Mouse (Mus musculus): Measurements from ENCODE around the gene Cnnm4. TPM values are rescaled to one million over a fixed set of nuclear protein-coding genes. Genes with fewer than 3 reads are reported as not detected.

The Cnnm4 gene
- total and polyA plus RNA-seq, 3 experiments, result 3.9 to 4.6 (median 4.4) TPM

DNA sequence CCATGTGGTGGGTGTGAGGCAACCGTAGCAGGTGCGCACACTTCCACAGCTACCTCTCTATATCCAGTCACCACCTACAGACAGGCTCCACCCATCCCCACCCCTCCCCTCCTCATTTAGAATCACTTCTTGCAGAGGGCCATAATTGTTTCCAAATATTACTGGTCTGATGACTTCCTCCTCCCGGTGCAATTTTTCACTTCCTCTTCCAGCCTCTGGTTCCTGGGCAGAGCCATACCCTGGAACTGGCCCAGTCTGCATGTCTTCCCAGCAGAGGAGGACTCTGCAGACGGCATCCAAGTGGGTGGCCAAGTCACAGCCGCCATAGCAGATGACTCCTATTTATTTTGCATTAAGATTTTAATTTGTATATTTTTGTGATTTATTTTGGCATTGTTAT, 36.8 kb downstream of the Cnnm4 start:
- no peaks in the 10 kb centered on the region for H3K27me3 ChIP-seq (ENCODE audit: control insufficient read depth, insufficient read depth, low read length)
- peaks cover 1% of the 10 kb centered on the region for H3K4me1 ChIP-seq (ENCODE audit: control insufficient read depth, insufficient read depth, low read length)
- H3K4me3 ChIP-seq, result no peak overlapping the region
- intact Hi-C loops (cut with DNase I), result no loop called here
- WGBS, result 58% methylated on average over 5 of the region's 5 CpGs
- no peak for TF ChIP-seq CTCF (IDR thresholded peaks at IDR 0.05)
- H3K27ac ChIP-seq, result no peak overlapping the region
- H3K79me2 ChIP-seq (replicated peaks; ENCODE audit: control insufficient read depth, insufficient read depth, low read length), result no peaks in the 10 kb centered on the region
- H3K9ac ChIP-seq (ENCODE audit: low read depth, low read length), result no peak overlapping the region
- peak in 1 of 2 experiments; percentile 44 for DNase-seq
- H3K36me3 ChIP-seq (ENCODE audit: control insufficient read depth, insufficient read depth, low read length), result peaks cover 1% of the 10 kb centered on the region; the same call in 1 of the 2 replicates

DNA sequence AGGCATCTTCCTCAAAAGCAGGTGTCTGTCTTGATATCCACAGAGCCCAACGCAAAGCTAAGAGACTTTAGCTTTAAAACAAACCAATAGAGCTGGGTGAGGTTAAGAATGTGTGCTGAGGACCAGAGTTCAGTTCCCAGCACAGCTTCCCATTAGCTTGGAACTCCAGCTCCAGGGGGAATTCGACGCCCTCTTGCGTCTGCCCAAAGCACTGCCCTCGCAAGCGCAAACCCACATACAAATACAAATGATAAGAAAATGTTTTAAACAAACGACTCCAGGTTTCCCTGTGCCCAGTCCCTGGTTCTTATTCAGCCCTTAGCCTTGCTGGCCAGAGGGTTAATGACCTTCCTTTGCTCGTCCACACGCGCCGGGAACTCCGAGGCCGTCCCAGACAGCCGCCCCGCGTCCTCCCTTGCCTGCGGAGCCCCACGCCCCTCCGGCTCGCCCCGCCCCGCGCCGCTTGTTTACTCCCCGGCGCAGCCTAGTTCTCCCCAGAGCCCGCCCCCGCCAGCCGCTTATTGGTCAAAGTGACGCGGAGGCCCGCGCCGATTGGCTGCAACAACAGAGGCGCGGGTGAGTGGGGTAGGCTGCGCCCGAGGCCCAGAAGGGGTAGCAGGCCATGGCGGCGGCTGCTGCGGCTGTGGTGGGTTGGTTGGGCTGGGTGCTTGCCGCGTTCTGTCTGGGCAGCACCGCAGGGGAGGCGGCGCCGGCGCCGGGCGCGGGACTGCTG, 40.0 kb downstream of the Cnnm4 start, which contains the start of gene Cnnm3:
Gene Cnnm3 (plus strand): TSS at position 579 of the 733 bp plus-strand sequence.
- peak within 1 kb of the TSS; percentile 71 for H3K4me3 ChIP-seq
- 1% methylated on average over 51 of the region's 51 CpGs for WGBS
- H3K4me1 ChIP-seq (ENCODE audit: control insufficient read depth, insufficient read depth, low read length), result peaks cover 3% of the 10 kb centered on the region
- TF ChIP-seq CTCF (IDR thresholded peaks at IDR 0.05) (peak; percentile 71), POLR2A (IDR thresholded peaks at IDR 0.05; ENCODE audit: insufficient read depth, low read depth, low read length) (peak; percentile 89), EP300 (IDR thresholded peaks at IDR 0.05; ENCODE audit: insufficient read depth, low read depth, low read length) (peak; percentile 65; the same call in 1 of the 2 replicates)
- H3K27me3 ChIP-seq (ENCODE audit: control insufficient read depth, insufficient read depth, low read length), result no peaks in the 10 kb centered on the region
- peak within 1 kb of the TSS; percentile 95 for H3K9ac ChIP-seq (ENCODE audit: low read depth, low read length)
- H3K36me3 ChIP-seq (ENCODE audit: control insufficient read depth, insufficient read depth, low read length), result peaks cover 4% of the 10 kb centered on the region; the same call in 1 of the 2 replicates
- intact Hi-C loops (cut with DNase I), result loop anchor here (2.0 kb wide), 2 partner anchors 41 to 143 kb away; partner anchors contain the start of genes Cnnm4 and Kansl3
- 0 out of 2 replicates have a peak, but pooled peaks cover 2% of the 10 kb centered on the region for H3K79me2 ChIP-seq (replicated peaks; ENCODE audit: control insufficient read depth, insufficient read depth, low read length)
- peak; percentile 100 for DNase-seq
- H3K27ac ChIP-seq, result peak within 1 kb of the TSS; percentile 99

DNA sequence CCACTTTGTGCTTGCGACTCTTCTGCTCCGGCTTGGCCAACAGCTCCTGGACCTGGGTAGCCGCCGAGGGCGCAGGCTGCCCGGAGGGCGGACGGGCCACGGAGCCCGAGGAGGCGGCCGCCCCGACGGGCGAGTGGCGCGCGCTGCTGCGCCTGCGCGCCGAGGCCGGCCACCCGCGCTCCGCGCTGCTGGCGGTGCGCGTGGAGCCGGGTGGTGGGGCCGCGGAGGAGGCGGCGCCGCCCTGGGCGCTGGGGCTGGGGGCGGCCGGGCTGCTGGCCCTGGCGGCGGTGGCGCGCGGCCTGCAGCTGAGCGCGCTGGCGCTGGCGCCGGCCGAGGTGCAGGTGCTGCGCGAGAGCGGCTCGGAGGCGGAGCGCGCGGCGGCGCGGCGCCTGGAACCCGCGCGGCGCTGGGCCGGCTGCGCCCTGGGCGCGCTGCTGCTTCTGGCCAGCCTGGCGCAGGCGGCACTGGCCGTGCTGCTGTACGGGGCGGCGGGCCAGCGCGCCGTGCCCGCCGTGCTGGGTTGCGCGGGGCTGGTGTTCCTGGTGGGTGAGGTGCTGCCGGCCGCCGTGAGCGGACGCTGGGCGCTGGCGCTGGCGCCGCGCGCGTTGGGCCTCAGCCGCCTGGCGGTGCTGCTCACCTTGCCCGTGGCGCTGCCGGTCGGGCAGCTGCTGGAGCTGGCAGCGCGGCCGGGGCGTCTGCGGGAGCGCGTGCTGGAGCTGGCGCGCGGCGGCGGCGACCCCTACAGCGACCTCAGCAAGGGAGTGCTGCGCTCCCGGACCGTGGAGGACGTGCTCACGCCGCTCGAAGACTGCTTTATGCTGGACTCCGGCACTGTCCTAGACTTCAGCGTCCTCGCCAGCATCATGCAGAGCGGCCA, 40.9 kb downstream of the Cnnm4 start:
- Histone ChIP-seq H3K36me3 (ENCODE audit: control insufficient read depth, insufficient read depth, low read length) (peaks cover 4% of the 10 kb centered on the region; the same call in 1 of the 2 replicates), H3K79me2 (replicated peaks; ENCODE audit: control insufficient read depth, insufficient read depth, low read length) (0 out of 2 replicates have a peak, but pooled peaks cover 2% of the 10 kb centered on the region), H3K4me1 (ENCODE audit: control insufficient read depth, insufficient read depth, low read length) (peaks cover 3% of the 10 kb centered on the region), H3K9ac (ENCODE audit: low read depth, low read length) (peak overlapping the region; percentile 95), H3K27me3 (ENCODE audit: control insufficient read depth, insufficient read depth, low read length) (no peaks in the 10 kb centered on the region), H3K27ac (peak overlapping the region; percentile 99), H3K4me3 (peak overlapping the region; percentile 71)
- TF ChIP-seq EP300 (IDR thresholded peaks at IDR 0.05; ENCODE audit: insufficient read depth, low read depth, low read length), result no peak
- peak; percentile 39 for TF ChIP-seq CTCF (IDR thresholded peaks at IDR 0.05)
- intact Hi-C loops (cut with DNase I), result no loop called here
- DNase-seq, result peak; percentile 68 to 71
- WGBS, result 10% methylated on average over 126 of the region's 126 CpGs

DNA sequence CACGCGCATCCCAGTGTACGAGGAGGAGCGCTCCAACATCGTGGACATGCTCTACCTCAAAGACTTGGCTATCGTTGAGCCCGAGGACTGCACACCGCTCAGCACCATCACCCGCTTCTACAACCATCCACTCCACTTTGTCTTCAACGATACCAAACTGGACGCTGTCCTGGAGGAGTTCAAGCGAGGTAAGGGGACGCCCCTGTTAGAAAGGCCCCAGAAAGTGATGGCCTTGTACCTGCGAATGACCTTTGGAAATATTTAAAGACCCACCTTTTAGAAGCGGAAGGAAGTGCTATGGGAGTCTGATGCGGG, 41.5 kb downstream of the Cnnm4 start:
- peak overlapping the region; percentile 68 for H3K4me3 ChIP-seq
- H3K9ac ChIP-seq (ENCODE audit: low read depth, low read length), result peak overlapping the region; percentile 95
- H3K27ac ChIP-seq, result peak overlapping the region; percentile 43
- intact Hi-C loops (cut with DNase I), result loop anchor here (1.0 kb wide), 1 partner anchor 31 kb away; no protein-coding TSS in a partner anchor
- no peak for DNase-seq
- H3K4me1 ChIP-seq (ENCODE audit: control insufficient read depth, insufficient read depth, low read length), result peaks cover 5% of the 10 kb centered on the region
- peaks cover 4% of the 10 kb centered on the region; the same call in 1 of the 2 replicates for H3K36me3 ChIP-seq (ENCODE audit: control insufficient read depth, insufficient read depth, low read length)
- TF ChIP-seq POLR2A (IDR thresholded peaks at IDR 0.05; ENCODE audit: insufficient read depth, low read depth, low read length), result no peak
- no peak for TF ChIP-seq EP300 (IDR thresholded peaks at IDR 0.05; ENCODE audit: insufficient read depth, low read depth, low read length)
- no peak for TF ChIP-seq CTCF (IDR thresholded peaks at IDR 0.05)
- H3K27me3 ChIP-seq (ENCODE audit: control insufficient read depth, insufficient read depth, low read length), result no peaks in the 10 kb centered on the region
- 4% methylated on average over 16 of the region's 16 CpGs for WGBS
- 0 out of 2 replicates have a peak, but pooled peaks cover 2% of the 10 kb centered on the region for H3K79me2 ChIP-seq (replicated peaks; ENCODE audit: control insufficient read depth, insufficient read depth, low read length)

DNA sequence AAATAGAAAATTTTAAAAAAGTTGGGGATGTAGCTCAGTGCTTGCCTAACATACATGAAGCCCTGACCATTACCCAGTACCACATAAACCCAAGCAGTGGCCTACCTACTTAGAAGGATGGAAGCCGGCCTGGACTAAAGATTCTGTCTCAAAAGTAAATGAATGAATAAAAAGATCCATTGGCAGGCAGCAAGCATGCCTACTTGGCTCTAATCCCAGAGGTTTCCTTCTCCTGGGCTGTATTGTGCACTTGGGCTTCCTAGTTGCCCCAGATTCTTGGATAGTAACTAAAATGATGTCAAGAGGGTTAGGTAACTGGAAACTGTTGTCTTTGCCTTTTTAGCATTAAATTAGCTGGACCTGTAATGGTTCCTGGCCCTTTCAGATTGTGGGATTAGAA, 41.9 kb downstream of the Cnnm4 start:
- Histone ChIP-seq H3K9ac (ENCODE audit: low read depth, low read length) (no peak overlapping the region), H3K27me3 (ENCODE audit: control insufficient read depth, insufficient read depth, low read length) (no peaks in the 10 kb centered on the region), H3K79me2 (replicated peaks; ENCODE audit: control insufficient read depth, insufficient read depth, low read length) (0 out of 2 replicates have a peak, but pooled peaks cover 2% of the 10 kb centered on the region), H3K27ac (no peak overlapping the region; the same call in 1 of the 2 replicates), H3K4me3 (peak overlapping the region; percentile 68), H3K36me3 (ENCODE audit: control insufficient read depth, insufficient read depth, low read length) (peaks cover 4% of the 10 kb centered on the region; the same call in 1 of the 2 replicates), H3K4me1 (ENCODE audit: control insufficient read depth, insufficient read depth, low read length) (peaks cover 6% of the 10 kb centered on the region)
- no peak for TF ChIP-seq CTCF (IDR thresholded peaks at IDR 0.05)
- TF ChIP-seq POLR2A (IDR thresholded peaks at IDR 0.05; ENCODE audit: insufficient read depth, low read depth, low read length), result no peak
- TF ChIP-seq EP300 (IDR thresholded peaks at IDR 0.05; ENCODE audit: insufficient read depth, low read depth, low read length), result no peak
- no peak for DNase-seq
- 11% methylated on average over 1 of the region's 1 CpGs for WGBS
- intact Hi-C loops (cut with DNase I), result loop anchor here (1.0 kb wide), 1 partner anchor 31 kb away; no protein-coding TSS in a partner anchor

Measured in heart, adult 2 months (tissue).